Mouse (Mus musculus): Measurements from ENCODE around the gene Zfp384.
A peak's percentile ranks its signal among the peaks of the same experiment; 100 is the strongest.

The Zfp384 gene

DNA sequence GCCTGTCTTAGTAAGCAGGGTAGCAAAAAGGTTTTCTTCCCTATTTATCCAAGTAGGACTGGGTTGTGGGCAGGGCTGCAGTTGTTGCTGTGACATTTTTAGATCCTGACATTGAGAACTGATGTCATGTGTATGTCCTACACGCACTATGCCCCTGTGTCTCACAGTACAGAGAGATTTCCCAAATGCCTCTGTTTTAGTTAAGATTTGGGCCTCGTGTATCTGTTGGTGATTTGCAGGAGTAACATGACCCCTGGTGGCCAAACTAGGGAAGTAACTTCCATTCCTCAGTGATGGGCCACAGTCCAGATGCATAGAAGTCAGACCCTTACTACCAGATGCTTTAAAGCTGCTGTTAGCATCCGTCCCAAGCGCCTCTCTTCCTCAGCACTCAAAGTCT lies 75.5 kb downstream of the Zfp384 start:
- peak; percentile 77 for DNase-seq
